Mouse (Mus musculus) right cerebral cortex, postnatal 4 days (tissue): ENCODE data around the gene Slc4a11.
"Not testable (repeated sequence)": the region's sequence is repeated elsewhere in the genome, so short reads cannot be mapped to it uniquely, and the experiment has no call there.

Experiments
- DNase-seq: peaks from one replicate; pipeline ENCODE4 v3.0.0-alpha.2; 2022

Slc4a11 gene

DNA sequence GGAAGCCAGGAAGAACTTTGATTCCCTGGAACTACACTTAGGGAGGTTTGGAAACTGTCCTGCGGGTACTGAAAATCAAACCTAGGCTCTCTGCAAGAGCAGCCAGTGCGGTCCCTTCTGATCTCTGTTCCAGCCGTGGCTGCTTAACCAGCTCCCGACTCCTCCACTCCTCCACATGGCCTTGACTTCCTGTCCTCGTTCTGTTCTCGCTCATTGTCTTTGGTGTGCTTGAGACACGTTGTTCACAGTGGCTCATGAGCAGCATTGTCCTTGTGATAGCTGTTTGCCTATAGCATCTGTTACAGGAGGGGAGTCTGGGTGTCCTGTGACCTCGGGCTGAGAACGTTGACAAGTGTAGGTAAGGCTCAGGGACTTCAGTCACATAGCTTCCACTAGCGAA, 20.1 kb downstream of the Slc4a11 start:
- DNase-seq, result no peak

DNA sequence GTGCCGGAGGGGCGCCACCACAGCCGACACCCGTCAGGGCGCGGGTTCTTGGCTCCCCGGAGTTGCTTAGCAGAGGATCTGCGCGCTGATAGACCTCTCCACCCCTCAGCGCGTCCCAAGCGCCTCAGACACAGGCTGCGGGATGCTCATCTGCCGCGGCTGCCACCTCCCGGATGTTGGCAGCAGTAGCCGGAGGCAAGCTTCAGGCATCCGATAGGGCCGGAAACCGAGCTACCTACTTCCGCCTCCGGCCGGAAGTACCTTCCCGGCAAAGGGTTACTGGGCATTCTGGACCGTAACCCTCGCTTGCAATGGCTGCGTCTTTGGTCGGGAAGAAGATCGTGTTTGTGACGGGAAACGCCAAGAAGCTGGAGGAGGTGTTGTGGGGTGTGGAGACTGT, 29.8 kb downstream of the Slc4a11 start, which contains the start of gene Itpa:
Gene Itpa (plus strand): TSS at position 52 of the 400 bp plus-strand sequence.
- DNase-seq, result peak; percentile 81

DNA sequence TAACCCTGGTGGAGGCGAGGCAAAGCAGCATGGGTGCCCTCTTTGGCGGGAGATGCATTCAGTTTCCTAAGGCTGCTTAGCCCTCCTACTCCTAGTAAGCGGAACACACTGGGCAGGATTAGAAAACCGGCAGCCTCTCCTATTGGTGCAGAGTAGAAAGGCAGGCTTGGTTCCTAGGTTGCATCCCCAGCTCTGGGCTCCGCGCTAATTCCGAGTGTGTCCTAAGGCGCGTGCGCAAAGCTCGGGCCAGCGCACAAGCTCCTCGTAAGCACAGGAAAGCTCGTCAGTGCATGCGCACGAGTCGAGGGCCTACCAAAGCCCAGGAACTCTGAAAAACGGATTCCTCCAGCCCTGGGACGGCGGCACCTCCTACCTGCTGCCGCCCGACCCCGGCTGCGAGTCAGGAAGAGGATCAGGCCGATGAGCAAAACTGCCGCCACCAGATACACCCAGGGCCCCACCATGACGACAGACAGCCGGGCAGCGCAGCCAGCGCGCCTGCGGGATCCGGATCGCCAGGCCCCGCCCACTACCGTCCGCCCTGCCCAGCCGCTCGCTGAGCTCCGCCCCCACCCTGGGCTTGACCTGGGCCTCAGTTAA, 33.1 kb downstream of the Slc4a11 start, which contains the start of gene Ddrgk1:
Gene Ddrgk1 (minus strand): TSS at position 558 of the 600 bp plus-strand sequence.
- DNase-seq, result peak; percentile 86

DNA sequence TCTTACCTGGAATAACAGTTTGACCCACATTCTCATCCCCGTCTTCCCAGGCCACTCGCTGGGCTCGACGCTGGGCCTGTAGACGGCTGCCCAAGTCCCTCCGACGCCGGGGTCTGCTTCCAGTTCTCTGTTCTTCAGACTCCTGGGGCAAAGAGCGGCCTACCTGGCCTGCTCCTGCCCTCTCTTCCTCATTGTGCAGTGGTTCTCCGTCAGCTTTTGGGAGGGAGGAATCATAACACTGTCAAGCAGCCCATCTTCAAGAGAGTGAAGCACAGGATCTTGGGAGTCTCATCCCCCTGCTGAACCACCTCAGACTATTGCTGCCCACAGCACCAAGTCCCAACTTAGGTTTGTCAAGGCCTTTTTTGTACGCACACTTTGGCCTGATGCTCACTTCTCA, 34.0 kb downstream of the Slc4a11 start:
- no peak for DNase-seq

DNA sequence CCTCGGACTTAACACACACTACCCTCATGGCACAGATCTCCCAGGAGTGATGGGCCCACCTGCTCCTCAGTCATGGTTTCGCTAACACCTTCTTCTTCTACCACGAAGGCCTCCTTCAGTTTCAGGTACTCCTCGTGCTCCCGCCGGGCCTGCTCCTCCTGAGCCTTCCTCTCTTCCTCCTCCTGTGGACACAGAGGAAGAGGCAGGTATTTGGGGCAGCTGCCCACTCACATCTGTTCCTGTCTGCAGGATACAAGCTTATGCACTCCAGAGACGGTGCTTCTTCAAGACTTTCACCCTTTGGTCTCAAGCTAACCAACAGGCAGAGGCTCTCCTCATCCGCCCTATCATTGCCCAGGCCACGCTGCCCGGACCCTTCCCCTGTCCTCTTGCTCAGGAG, 38.8 kb downstream of the Slc4a11 start:
- no peak for DNase-seq

DNA sequence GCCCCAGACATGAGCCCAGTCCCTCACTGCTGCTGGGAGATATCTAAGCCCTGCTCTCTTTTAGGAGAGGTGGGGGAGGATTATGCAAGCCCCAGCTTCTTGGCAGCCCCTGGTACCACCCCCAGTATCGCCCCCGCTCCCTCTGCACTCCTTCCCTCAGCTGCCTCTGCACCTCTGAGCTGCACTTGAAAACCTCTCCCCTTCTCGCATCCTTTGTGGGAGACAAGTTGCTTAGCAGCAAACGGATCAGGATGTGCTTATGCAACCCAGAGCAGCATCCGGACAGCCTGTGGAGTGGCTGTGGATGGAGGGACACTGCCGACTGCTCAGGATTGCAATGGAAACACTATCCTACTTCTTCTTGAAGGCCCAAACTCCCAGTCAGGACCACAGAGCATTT, 39.8 kb downstream of the Slc4a11 start:
- DNase-seq, result no peak

DNA sequence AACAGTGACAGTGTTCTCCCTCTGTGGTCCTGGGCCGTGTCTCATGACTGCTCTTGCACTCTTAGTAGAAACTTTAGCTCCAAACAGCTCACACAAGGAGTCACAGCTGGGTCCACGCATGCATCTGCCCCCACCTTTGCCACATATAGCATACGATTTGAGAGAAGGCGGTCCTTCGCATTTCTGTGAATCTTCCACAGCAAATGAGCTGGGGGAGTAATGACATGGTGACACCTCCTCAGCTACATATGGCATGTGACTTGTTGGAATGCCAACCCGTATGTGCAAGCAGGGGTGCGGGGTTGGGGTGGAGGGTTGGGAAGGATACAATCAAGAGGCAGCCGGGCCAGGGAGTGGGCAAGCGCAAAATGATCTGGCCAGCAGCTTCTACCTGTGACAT, 40.8 kb downstream of the Slc4a11 start:
- no peak for DNase-seq

DNA sequence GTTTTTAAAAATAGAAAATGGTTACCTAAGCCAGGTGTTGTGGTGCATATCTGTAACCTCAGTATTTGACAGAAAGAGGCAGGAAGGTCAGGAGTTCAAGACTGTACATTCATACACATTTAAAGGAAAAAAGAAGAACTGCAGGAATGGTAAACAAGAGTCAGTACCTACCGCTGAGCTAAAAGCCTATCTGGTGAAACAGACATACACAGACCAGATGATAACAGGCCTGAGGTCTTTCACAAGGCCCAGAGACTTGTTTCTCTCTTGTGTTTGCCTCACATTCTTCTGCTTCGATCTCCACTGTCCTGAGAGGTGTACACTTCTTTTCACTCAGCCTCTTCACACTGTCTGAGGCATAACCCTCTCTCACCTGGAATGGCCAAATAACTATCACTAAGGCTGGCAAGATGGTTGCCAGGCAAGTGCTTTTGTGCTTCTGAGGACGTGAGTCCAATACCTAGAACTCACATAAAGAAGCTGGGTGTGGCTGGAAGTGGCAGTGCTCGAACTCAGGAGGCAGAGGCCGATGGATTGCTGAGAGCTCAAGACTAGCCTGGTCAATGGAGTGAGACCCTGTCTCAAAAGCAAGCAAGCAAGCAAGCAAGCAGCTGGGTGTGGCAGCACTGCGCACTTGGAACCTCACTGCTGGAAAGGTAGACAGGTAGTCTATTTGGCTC, 41.5 kb downstream of the Slc4a11 start:
- no peak for DNase-seq

DNA sequence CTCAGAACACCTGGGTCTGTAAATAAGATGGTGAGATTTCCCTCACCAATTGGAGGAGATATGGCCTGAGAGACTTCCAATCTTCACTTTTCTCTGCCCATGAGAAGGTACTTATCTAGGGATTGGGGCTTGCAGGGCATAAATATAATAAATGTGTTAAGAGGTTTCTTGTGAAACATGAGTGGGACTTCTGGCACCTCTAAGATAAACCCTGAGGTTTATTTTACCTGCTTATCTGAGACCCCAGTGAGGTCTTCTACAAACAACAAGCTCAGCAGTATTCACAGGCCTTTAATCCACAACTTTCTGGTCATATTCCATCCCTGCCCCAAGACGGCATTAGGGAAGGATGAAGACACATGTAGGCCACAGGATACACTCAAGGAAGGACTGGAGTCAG, 43.6 kb downstream of the Slc4a11 start:
- DNase-seq, result no peak

DNA sequence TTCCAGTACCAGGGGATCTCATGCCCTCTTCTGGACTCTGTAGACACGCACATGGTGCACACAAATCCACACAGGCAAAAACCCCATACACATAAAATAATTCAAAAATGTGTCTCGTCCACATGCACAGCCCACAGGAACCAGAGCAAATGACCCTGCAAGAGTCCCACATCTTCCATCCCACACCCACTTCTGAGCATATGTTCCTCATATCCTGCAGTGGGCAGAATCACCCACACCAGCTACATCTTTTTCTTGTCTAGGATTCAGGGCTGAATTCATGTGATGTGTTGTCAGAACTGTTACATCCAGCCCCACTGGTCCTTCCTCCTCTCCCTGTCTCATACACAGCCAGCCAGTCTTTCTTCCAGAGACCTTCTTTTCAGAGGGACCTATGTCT, 44.0 kb downstream of the Slc4a11 start:
- DNase-seq, result no peak

DNA sequence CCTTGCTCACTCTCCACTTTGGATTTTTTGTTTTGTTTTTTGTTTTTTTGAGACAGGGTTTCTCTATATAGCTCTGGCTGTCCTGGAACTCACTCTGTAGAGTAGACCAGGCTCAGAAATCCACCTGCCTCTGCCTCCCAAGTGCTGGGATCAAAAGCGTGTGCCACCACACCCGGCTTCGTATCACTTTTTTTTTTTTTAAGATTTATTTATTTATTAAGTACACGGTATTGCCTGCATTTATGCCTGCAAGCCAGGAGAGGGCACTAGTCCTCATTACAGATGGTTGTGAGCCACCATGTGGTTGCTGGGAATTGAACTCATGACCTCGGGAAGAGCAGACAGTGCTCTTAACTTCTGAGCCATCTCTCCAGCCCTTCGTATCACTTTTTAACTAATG, 48.3 kb downstream of the Slc4a11 start:
- DNase-seq, result not testable (repeated sequence)

DNA sequence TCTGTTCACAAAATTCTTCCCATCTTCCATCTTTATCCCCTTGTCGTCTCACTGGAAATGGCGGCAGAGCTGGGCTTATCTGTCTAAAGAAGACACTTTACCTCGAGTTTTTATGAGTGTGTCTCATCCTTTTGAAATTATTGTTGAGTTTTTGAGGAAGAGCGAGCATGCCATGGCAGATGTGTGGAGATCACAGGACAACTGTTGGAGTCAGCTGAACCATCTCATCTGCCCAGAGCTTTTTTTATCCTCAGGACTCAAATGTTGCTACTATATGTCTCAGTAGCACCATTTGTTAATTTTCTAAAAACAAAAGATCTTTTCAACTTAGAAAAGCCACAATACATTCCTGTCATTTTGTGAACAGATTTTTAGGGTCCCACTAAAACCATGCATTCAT, 52.1 kb downstream of the Slc4a11 start:
- no peak for DNase-seq

DNA sequence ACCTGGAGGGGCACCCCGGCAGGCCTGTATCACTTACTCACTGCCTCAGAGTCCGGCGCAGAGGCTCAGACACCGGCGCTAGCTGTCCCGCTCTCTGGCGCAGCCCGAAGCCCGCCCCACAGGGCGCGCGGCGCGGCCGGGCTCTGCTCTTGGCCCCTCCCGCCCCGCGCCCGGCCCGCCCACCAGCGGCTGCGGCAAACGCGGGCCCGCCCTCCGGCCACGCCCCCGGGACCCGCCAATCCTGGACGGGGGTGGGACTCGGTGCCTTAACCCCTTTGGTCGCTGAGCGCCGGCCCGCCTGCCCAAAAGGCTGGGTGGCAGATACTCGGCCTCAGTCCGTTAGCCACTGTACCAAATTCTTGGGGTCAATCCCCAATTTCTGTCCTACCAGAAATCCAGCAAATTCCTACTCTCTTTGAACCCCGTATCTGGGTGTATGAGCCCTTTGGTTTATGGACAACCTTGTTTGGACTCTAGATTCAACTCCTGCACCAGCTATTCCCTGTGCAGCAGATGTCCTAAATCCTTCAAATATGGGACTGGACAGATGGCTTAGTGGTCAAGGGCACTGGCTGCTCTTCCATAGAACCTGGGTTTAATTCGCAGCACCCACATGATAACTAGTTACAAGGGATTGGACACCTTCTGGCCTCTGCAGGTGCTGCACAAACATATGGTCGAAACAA, 54.5 kb downstream of the Slc4a11 start, which contains the start of gene Lzts3:
Gene Lzts3 (minus strand): TSS at position 120 of the 686 bp plus-strand sequence.
- peak; percentile 93 for DNase-seq

DNA sequence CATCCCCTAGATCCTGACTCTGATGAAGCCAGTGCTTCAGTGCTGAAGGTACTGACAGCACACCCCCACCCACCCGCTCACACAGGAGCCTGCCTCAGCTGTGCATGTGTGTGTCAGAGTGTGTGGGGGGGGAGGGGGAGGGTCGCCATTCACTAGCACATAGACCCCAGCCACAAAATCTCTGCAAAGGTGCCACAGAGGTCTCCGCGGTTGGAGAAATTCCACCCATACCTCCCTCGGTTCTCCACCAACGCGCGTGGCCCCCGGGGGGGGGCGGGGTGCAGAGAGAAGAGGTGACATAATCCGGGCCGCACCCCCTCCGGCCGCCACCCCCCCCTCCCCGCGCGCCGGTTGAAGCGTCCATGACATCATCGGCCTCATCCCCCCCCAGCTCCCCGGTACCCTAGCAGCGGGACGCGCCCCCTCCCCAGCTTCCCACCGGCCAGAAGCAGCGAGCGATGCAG, 55.1 kb downstream of the Slc4a11 start:
- no peak for DNase-seq

DNA sequence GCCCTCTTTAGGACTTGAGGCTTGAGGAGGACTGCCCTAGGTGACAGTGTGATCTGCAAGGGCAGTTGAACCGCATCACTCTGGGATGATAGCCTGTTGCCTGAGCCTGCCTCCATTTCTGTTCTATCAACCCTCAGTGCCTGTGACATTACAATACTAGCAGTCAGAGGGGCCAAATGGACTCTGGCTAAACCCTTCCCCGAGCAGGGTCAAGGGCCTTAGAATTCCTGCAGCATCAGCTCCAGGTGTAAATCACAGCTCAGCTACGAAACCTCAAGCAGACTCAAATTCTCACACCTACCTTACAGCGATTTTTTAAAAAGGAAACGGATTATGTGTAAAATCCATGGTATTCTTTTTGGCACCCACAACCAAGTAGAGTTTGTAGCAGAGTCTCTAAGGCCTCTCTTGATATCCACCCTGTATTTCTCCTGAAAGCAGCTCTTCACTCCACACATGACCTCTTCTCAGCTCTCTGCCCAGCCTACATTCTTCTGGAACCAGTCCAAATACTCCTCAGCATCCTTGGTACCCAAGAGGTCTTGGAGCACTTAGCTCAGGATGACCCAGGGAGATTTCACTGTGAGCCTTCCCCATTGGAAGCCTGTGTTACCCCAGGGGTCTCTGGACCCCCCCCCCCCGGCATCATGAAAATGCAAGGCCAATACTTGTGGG, 55.8 kb downstream of the Slc4a11 start:
- no peak for DNase-seq

DNA sequence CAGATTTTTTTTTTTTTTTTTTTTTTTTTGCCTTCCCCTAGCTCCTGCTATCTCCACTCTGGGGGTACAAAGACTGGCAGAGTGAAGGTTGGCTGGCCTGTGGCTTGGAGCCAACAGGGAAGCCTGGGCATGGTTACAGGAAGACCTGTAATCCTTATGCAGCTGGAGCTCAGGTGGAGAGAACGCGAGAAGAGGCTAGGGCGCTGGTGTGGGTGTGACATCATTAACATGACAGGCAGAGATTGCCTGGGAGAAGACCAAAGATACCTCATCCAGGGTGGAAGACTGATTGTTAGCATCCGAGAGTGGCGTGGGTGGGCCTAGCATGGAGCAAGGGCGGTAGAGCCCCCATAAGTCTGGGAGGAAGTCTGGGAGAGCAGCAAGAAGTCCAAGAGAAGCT, 58.0 kb downstream of the Slc4a11 start:
- DNase-seq, result no peak

DNA sequence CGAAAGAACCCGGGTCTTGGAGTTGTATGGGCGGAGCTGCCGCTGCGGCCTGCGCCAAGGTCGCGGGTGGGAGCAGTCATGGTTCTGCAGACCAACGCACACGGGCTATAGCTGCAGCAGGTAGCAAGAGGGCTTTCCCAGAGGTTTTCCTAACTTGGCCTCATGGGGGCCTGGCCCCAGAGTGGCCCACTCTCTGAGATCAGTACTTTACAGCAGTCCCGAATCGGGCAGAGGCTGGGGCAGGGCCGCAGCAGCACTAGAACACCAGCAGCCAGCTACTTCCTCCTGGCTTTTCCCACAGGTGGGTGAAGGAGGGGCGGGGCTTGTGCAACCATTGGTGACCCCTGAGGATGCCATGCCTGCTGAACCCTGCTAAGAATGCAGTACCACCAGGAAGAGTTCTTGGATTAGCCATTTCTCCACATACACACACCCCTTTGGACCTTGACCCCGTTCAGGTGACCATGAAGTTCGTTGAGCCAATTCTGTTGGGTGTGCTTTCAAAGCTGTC, 59.2 kb downstream of the Slc4a11 start:
- no peak for DNase-seq

DNA sequence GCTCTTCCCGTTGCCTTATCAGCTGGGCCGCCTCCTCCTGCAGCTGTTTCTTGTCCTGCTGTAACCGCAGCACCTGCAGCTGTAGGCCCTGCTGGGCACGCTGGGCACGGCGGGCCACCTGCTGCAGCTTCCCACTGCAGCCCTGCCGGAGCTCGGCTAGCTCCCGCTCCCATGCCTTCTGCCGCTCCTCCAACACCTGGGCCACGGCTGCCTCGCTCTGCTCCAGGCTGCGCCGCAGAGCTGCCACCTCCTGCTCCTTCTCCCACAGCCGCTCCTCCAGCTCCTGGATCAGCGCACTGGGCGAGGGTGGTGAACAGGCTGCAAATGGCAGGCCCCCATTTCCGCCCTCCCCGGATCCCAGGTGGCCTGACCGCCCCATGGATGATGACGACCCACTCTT, 61.5 kb downstream of the Slc4a11 start:
- DNase-seq, result no peak

DNA sequence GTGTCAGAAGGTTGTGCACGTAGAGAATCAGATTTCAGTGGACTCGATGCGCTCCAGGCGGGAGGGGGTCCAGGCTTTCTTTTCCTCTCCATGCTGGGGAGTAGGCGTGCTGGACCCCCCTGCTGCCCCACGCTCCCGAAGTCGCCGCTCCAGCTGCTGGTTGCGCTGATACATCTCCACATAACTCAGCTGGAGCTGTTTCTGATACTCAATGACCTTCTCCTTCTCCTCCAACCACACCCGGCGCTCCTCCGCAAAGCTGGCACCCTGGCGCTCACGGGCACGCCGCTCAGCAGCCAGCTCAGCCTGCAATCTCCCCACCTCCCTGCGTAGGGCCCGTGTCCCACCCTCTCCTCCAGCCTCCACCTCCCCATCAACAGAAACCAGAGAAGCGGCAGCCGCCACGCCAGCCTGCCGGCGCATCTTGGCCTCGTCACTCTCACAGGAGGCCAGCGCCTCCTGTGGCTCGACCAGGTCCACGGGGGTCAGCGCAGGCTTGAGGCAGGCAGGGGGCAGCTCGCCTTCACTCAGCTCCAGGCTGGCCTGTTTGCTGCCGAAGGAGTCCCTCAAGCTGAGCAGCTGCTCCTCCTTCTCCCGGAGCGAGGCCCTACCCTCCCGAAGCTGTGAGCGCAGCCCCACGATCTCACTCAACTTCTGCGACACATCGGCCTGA, 62.4 kb downstream of the Slc4a11 start:
- DNase-seq, result no peak
